Mouse (Mus musculus) B cell, adult (primary cell): ENCODE results near the gene Ubp1. TPM values are rescaled to one million over a fixed set of nuclear protein-coding genes. Genes with fewer than 3 reads are reported as not detected.

ENCODE experiments used
- total RNA-seq: library from RNA; stranded (reverse); gene quantifications from 4 replicates; pipeline ENCODE4 v1.2.4, GENCODE M21; 2023; ENCODE audit not compliant: inconsistent age

The Ubp1 gene
- 146 to 162 TPM (median 154 TPM) in 4 replicates for total RNA-seq

GRCm38 (mm10) chr9:113930534-113931374 lies at the start of gene Ubp1:
Gene Ubp1 (plus strand): TSS chr9:113930934.

Other genes with a start within 250 kb of the Ubp1 start
- 125 to 150 TPM (median 135 TPM) in 4 replicates for gene Pdcd6ip, start 222.7 kb upstream of the Ubp1 start, total RNA-seq
- 49.8 to 54.0 TPM (median 51.9 TPM) in 4 replicates for gene Clasp2, start 189.5 kb upstream of the Ubp1 start, total RNA-seq
- gene Fbxl2, start 115.3 kb downstream of the Ubp1 start, total RNA-seq, result 0.22 TPM in 1 of 4 replicates, not detected in the others
- gene Susd5, start 126.2 kb downstream of the Ubp1 start, total RNA-seq, result not detected in 4 replicates